Mouse (Mus musculus) limb, embryonic 15.5 days (tissue): ENCODE results near the gene A630089N07Rik. TPM values are rescaled to one million over a fixed set of nuclear protein-coding genes. Genes with fewer than 3 reads are reported as not detected.
"Not testable (repeated sequence)": the region's sequence is repeated elsewhere in the genome, so short reads cannot be mapped to it uniquely, and the experiment has no call there.

Experiments
- ATAC-seq: fragments of 200-750 bp; cut with Nextera tagmentation; 2 replicates; pipeline ENCODE4 v1.8.0; 2017; ENCODE audit warnings: low read depth, moderate TSS enrichment; ENCODE audit not compliant: insufficient number of reproducible peaks, low FRiP score, low TSS enrichment
- H3K27ac ChIP-seq: fragments of 300-500 bp; sonication (generic); 2 replicates; pipeline ENCODE4 v1.5.1; 2015; ENCODE audit warnings: moderate library complexity, mild to moderate bottlenecking, inconsistent platforms
- H3K27me3 ChIP-seq: fragments of 300-500 bp; sonication (generic); 2 replicates; pipeline ENCODE4 v1.6.1; 2015; ENCODE audit warnings: inconsistent platforms
- H3K36me3 ChIP-seq: fragments of 300-500 bp; sonication (generic); 2 replicates; pipeline ENCODE4 v1.6.1; 2015; ENCODE audit warnings: inconsistent platforms
- H3K4me1 ChIP-seq: fragments of 300-500 bp; sonication (generic); 2 replicates; pipeline ENCODE4 v1.6.1; 2015; ENCODE audit warnings: inconsistent platforms
- H3K4me2 ChIP-seq: fragments of 300-500 bp; sonication (generic); 2 replicates; pipeline ENCODE4 v1.6.1; 2015; ENCODE audit warnings: mild to moderate bottlenecking, inconsistent platforms
- H3K4me3 ChIP-seq: fragments of 300-500 bp; sonication (generic); 2 replicates; pipeline ENCODE4 v1.5.1; 2015; ENCODE audit warnings: mild to moderate bottlenecking, inconsistent platforms
- H3K9ac ChIP-seq: fragments of 300-500 bp; sonication (generic); 2 replicates; pipeline ENCODE4 v1.6.1; 2015; ENCODE audit warnings: inconsistent platforms
- H3K9me3 ChIP-seq: fragments of 300-500 bp; sonication (generic); 2 replicates; pipeline ENCODE4 v1.6.1; 2016; ENCODE audit warnings: inconsistent platforms
- WGBS: fragments of 180-500 bp; shearing (Covaris S2); methylation state at CpG from one replicate; pipeline ENCODE4 v1.1.7; 2015; 5-methylcytosine and 5-hydroxymethylcytosine counted together
- polyA plus RNA-seq: library from polyadenylated mRNA; unstranded; fragments of >200 nt; fragmentation: Nextera tagmentation; extraction: Ambion mirVana; gene quantifications from 2 replicates; pipeline ENCODE4 v1.2.1, GENCODE M21; 2015

The A630089N07Rik gene
- 15.9 and 18.1 TPM in 2 replicates for polyA plus RNA-seq

- not testable (repeated sequence) for H3K27me3 ChIP-seq, H3K9me3 ChIP-seq, H3K36me3 ChIP-seq
- H3K9ac ChIP-seq, result peak within 1 kb of the TSS; percentile 62
- peak within 1 kb of the TSS; percentile 71 for H3K4me2 ChIP-seq
- peak; percentile 94 for ATAC-seq
- H3K27ac ChIP-seq, result peak within 1 kb of the TSS; percentile 88
- under 1% methylated on average over 25 of the region's 25 CpGs for WGBS
- peak within 1 kb of the TSS; percentile 78 for H3K4me3 ChIP-seq
- peaks cover 11% of the 10 kb centered on the region; the same call in 1 of the 2 replicates for H3K4me1 ChIP-seq
Observed at GRCm38 (mm10) chr16:98081889-98082818, at the start of gene A630089N07Rik. Gene A630089N07Rik, minus strand, starts transcription at chr16:98082450.

- ATAC-seq, result no peak
- no peaks in the 10 kb centered on the region for H3K36me3 ChIP-seq
- no peak overlapping the region for H3K4me2 ChIP-seq
- 98% methylated on average over 11 of the region's 11 CpGs for WGBS
- no peaks in the 10 kb centered on the region for H3K4me1 ChIP-seq
- H3K27me3 ChIP-seq, result no peaks in the 10 kb centered on the region
- no peaks in the 10 kb centered on the region for H3K9me3 ChIP-seq
- no peak overlapping the region for H3K9ac ChIP-seq
- no peak overlapping the region for H3K4me3 ChIP-seq
- no peak overlapping the region for H3K27ac ChIP-seq
Observed at GRCm38 (mm10) chr16:98107109-98107508, 24.9 kb upstream of the A630089N07Rik start.

DNA sequence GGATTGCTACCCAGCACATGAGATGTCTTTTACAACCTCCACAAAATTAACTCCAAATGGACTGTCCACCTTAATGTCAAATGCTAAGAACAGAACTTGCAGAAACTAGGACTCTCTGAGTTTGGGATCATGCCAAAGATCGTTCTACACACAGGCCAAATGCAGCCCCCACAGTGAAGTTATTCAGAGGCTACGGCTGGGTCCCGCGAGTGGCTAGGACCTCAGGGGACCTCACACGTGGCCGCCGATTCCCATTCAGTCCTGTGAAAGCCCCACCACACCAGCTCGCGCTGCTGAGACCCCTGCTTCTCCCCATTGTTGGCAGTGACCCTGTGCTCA lies 731 bp downstream of the A630089N07Rik start:
- H3K4me2 ChIP-seq, result peak overlapping the region; percentile 71
- H3K27me3 ChIP-seq, H3K36me3 ChIP-seq, H3K9me3 ChIP-seq: not testable (repeated sequence)
- H3K27ac ChIP-seq, result peak overlapping the region; percentile 88
- peak overlapping the region; percentile 62 for H3K9ac ChIP-seq
- peak overlapping the region; percentile 78 for H3K4me3 ChIP-seq
- peaks cover 11% of the 10 kb centered on the region; the same call in 1 of the 2 replicates for H3K4me1 ChIP-seq
- peak; percentile 28; the same call in 1 of the 2 replicates for ATAC-seq
- 1% methylated on average over 9 of the region's 9 CpGs for WGBS

DNA sequence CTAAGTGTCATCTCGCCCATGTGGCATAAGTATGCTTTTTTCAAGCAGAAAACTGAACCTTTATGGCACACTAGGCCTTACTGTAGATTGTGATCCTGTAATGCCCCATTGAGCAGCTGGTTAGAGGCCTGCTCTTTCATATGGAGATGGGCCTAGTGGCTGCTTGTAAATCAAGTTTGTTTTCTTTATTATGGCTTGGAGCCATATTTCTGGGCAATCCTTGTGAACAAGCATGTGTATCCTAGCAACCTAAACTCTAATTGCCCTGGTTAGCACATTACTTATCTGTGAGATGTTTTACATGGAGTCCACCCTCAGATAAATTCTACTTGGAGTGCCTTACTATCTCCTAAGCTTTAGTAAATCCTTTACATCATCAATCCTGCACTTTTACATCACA lies 1.1 kb downstream of the A630089N07Rik start:
- not testable (repeated sequence) for H3K27ac ChIP-seq
- H3K9ac ChIP-seq, result peak overlapping the region; percentile 62; the same call in 1 of the 2 replicates

DNA sequence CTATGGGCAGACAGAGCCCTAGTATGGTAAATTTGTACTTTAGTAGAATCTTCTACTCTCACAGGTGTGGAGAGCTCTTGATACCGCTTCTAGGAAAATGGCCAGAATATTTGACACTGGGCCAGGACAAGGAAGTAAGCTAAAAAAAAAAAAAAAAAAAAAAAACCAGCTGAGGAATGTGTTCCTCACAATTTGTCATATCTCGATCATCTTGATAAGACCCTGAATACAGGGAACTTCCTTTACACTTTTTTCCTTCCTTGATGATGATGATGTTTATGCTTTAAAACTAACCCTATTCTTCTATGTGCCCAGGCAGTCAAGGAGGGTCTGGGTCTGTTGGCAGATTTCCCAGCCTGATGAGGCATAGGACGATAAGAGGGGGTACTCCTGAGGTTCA lies 2.9 kb downstream of the A630089N07Rik start:
- not testable (repeated sequence) for H3K4me2 ChIP-seq, H3K9me3 ChIP-seq, ATAC-seq, H3K4me3 ChIP-seq, H3K36me3 ChIP-seq, H3K27me3 ChIP-seq, H3K27ac ChIP-seq, H3K9ac ChIP-seq
- peaks cover 11% of the 10 kb centered on the region; the same call in 1 of the 2 replicates for H3K4me1 ChIP-seq
- 87% methylated on average over 3 of the region's 3 CpGs for WGBS

More for the DNA sequence above, 1.1 kb downstream of the A630089N07Rik start:
- Histone ChIP-seq H3K4me1 (peaks cover 11% of the 10 kb centered on the region; the same call in 1 of the 2 replicates), H3K4me2 (peak overlapping the region; percentile 71), H3K4me3 (peak overlapping the region; percentile 78)
- H3K9me3 ChIP-seq, H3K36me3 ChIP-seq, H3K27me3 ChIP-seq, ATAC-seq: not testable (repeated sequence)
- WGBS, result 89% methylated on average over 1 of the region's 1 CpGs

GRCm38 (mm10) chr16:98041676-98042075 lies 40.6 kb downstream of the A630089N07Rik start:
- ATAC-seq, result no peak
- H3K4me3 ChIP-seq, result no peak overlapping the region
- H3K9ac ChIP-seq, result no peak overlapping the region
- WGBS, result 81% methylated on average over 2 of the region's 2 CpGs
- H3K4me2 ChIP-seq, result no peak overlapping the region
- no peak overlapping the region for H3K27ac ChIP-seq
- H3K27me3 ChIP-seq, result no peaks in the 10 kb centered on the region
- peaks cover 3% of the 10 kb centered on the region; the same call in 1 of the 2 replicates for H3K36me3 ChIP-seq
- no peaks in the 10 kb centered on the region for H3K4me1 ChIP-seq
- no peaks in the 10 kb centered on the region; the same call in 1 of the 2 replicates for H3K9me3 ChIP-seq

DNA sequence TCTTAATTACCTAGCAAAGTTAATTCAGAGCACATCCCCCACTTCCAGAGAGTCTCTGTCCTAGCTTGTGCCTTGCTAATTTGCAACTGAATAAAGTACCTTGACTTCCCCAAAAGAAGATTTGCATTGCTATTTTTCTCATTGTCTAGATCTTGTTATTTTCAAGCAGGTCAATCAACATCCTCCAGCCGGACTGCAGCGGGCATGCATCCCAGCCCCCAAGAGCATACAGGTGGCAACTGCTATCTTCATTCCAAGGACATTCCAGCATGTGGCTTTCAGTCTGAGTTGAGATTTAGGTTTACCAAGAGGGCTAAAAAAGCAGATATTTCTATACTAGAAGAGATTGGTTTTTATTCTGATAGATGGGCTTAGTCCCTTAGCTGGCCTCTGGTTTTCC lies 47.3 kb downstream of the A630089N07Rik start:
- H3K27ac ChIP-seq, H3K27me3 ChIP-seq, ATAC-seq, H3K9ac ChIP-seq, H3K4me2 ChIP-seq, H3K4me1 ChIP-seq, H3K9me3 ChIP-seq, H3K4me3 ChIP-seq, H3K36me3 ChIP-seq: not testable (repeated sequence)
- 99% methylated on average over 2 of the region's 2 CpGs for WGBS

GRCm38 (mm10) chr16:98026186-98026585 lies 56.1 kb downstream of the A630089N07Rik start:
- not testable (repeated sequence) for H3K27ac ChIP-seq, H3K27me3 ChIP-seq, H3K4me2 ChIP-seq, H3K9me3 ChIP-seq, H3K4me1 ChIP-seq, ATAC-seq, H3K4me3 ChIP-seq, H3K9ac ChIP-seq
- peaks cover 12% of the 10 kb centered on the region for H3K36me3 ChIP-seq
- WGBS, result 83% methylated on average over 8 of the region's 8 CpGs

- 82% methylated on average over 2 of the region's 2 CpGs for WGBS
- Histone ChIP-seq H3K27ac (no peak overlapping the region), H3K27me3 (no peaks in the 10 kb centered on the region), H3K4me3 (no peak overlapping the region), H3K36me3 (peaks cover 24% of the 10 kb centered on the region), H3K9ac (no peak overlapping the region), H3K4me1 (no peaks in the 10 kb centered on the region), H3K9me3 (peaks cover 12% of the 10 kb centered on the region; the same call in 1 of the 2 replicates), H3K4me2 (no peak overlapping the region)
- ATAC-seq, result no peak
Observed at GRCm38 (mm10) chr16:98022657-98023345, 59.4 kb downstream of the A630089N07Rik start.

DNA sequence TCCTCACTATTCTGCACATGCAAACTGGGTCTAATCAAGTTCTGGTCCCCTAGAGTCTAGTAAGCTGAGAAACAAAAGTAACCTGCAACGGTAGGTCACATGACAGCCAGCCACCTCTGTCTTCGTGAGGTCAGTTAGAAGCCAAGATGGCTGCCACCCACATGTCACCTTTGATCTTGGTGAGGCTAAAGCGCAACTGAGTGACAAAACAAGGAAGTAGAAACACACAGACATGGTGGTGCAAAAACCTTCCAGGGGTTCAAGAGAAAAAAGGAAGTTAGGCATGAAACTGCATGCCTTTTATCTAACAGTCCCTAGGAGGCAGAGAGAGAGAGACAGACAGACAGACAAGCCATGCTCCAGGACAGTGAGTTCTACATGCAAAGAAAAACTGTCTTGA lies 60.2 kb downstream of the A630089N07Rik start:
- Histone ChIP-seq H3K9me3 (peaks cover 17% of the 10 kb centered on the region; the same call in 1 of the 2 replicates), H3K36me3 (peaks cover 31% of the 10 kb centered on the region), H3K4me3 (no peak overlapping the region), H3K27me3 (no peaks in the 10 kb centered on the region), H3K4me2 (no peak overlapping the region), H3K27ac (no peak overlapping the region), H3K4me1 (no peaks in the 10 kb centered on the region), H3K9ac (no peak overlapping the region)
- 89% methylated on average over 3 of the region's 3 CpGs for WGBS
- ATAC-seq, result no peak

DNA sequence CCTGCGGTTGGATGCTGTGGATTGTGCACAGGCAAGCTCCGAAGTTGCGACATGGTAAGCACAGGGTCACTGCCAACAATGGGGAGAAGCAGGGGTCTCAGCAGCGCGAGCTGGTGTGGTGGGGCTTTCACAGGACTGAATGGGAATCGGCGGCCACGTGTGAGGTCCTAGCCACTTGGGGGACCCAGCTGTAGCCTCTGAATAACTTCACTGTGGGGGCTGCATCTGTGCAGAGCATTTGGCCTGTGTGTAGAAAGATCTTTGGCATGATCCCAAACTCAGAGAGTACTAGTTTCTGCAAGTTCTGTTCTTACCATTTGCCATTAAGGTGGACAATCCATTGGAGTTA lies 84.9 kb downstream of the A630089N07Rik start:
- not testable (repeated sequence) for H3K27me3 ChIP-seq, H3K9ac ChIP-seq, H3K4me1 ChIP-seq, H3K9me3 ChIP-seq, H3K36me3 ChIP-seq
- WGBS, result 2% methylated on average over 8 of the region's 8 CpGs
- Histone ChIP-seq H3K27ac (peak overlapping the region; percentile 90), H3K4me2 (peak overlapping the region; percentile 61), H3K4me3 (peak overlapping the region; percentile 57)
- peak; percentile 66; the same call in 1 of the 2 replicates for ATAC-seq
